Mouse (Mus musculus) intestine, embryonic 14.5 days (tissue): ENCODE data around the gene Zfp189. TPM values are rescaled to one million over a fixed set of nuclear protein-coding genes. Genes with fewer than 3 reads are reported as not detected.
A peak's percentile ranks its signal among the peaks of the same experiment; 100 is the strongest.

ENCODE experiments used
- ATAC-seq: fragments of 200-750 bp; cut with Nextera tagmentation; replicated peaks from 2 replicates; pipeline ENCODE4 v1.8.0; 2017; ENCODE audit warnings: low read depth, moderate number of reproducible peaks, moderate TSS enrichment, moderate library complexity; ENCODE audit not compliant: low FRiP score, low TSS enrichment
- DNase-seq: peaks from one replicate; pipeline ENCODE4 v3.0.0-alpha.2; 2018; ENCODE audit warnings: low spot score
- H3K27ac ChIP-seq: fragments of 300-500 bp; sonication (generic); 2 replicates; pipeline ENCODE4 v1.5.1; 2014; ENCODE audit warnings: low read depth, mild to moderate bottlenecking, control low read depth
- H3K27me3 ChIP-seq: fragments of 300-500 bp; sonication (generic); replicated peaks from 2 replicates; pipeline ENCODE4 v1.6.1; 2014; ENCODE audit warnings: low read length, control low read depth; ENCODE audit not compliant: control insufficient read depth, insufficient read depth
- H3K36me3 ChIP-seq: fragments of 300-500 bp; sonication (generic); 2 replicates; pipeline ENCODE4 v1.6.1; 2014; ENCODE audit warnings: low read length, control low read depth; ENCODE audit not compliant: control insufficient read depth, insufficient read depth
- H3K4me1 ChIP-seq: fragments of 300-500 bp; sonication (generic); replicated peaks from 2 replicates; pipeline ENCODE4 v1.6.1; 2014; ENCODE audit warnings: low read length, control low read depth, mixed read lengths; ENCODE audit not compliant: control insufficient read depth, insufficient read depth
- H3K4me2 ChIP-seq: fragments of 300-500 bp; sonication (generic); 2 replicates; pipeline ENCODE4 v1.6.1; 2014; ENCODE audit warnings: low read length
- H3K4me3 ChIP-seq: fragments of 300-500 bp; sonication (generic); 2 replicates; pipeline ENCODE4 v1.5.1; 2014; ENCODE audit warnings: low read depth, low read length, control low read depth, mixed read lengths
- H3K9ac ChIP-seq: fragments of 300-500 bp; sonication (generic); 2 replicates; pipeline ENCODE4 v1.6.1; 2014; ENCODE audit warnings: mild to moderate bottlenecking, low read length
- H3K9me3 ChIP-seq: fragments of 300-500 bp; sonication (generic); 2 replicates; pipeline ENCODE4 v1.6.1; 2016; ENCODE audit warnings: low read length, control low read depth; ENCODE audit not compliant: control insufficient read depth
- WGBS: fragments of 180-500 bp; shearing (Covaris S2); extraction: QIAGEN DNeasy Blood & Tissue Kit; methylation state at CpG from one replicate; pipeline ENCODE4 v1.1.7; 2014; 5-methylcytosine and 5-hydroxymethylcytosine counted together
- polyA plus RNA-seq: library from polyadenylated mRNA; unstranded; fragments of >200 nt; fragmentation: Nextera tagmentation; extraction: Ambion mirVana; gene quantifications from 2 replicates; pipeline ENCODE4 v1.2.1, GENCODE M21; 2014

Zfp189 gene
- polyA plus RNA-seq, 1 experiment from 2014 or later: 6.1 TPM

DNA sequence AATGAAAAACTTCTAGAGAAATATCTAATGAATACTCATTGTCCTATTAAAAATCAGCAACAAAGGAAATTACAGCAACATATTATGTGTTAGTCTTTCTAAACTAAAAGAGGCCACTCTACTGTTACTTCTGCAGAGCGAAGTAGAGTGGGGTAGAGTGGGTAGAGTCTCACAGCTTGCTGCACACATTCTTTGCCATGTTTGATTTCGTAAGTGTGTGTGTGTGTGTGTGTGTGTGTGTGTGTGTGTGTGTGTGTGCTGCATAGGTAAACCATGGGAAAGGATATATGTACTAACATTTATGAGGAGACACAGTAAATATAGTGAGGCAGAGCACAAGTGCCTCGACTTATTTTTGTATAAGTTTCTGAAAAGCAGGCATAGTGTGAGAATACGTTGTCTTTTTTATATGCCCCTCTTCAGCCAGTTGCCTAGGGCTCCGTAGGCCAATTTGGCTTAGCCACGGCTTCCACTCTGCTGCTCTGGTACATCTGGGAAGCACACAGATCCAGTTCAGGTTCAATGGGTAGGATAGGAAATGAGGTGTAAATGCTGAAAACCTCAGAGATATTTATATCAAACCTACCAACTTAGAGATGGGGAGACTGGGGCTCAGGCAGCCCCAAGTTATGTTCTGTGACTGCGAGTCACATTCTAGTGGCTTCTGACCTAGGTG lies 26.7 kb downstream of the Zfp189 start:
- Histone ChIP-seq H3K4me3 (no peak overlapping the region), H3K4me1 (no peaks in the 10 kb centered on the region), H3K27me3 (no peaks in the 10 kb centered on the region), H3K27ac (no peak overlapping the region), H3K36me3 (no peaks in the 10 kb centered on the region), H3K9me3 (no peaks in the 10 kb centered on the region), H3K4me2 (peak overlapping the region; percentile 38), H3K9ac (no peak overlapping the region)
- DNase-seq: no peak
- 78% methylated on average over 7 of the region's 7 CpGs for WGBS
- ATAC-seq: no peak

- 41% methylated on average over 3 of the region's 3 CpGs for WGBS
- DNase-seq: peak; percentile 54
- H3K9ac ChIP-seq: no peak within 1 kb of the TSS
- peak; percentile 73 for ATAC-seq
- no peaks in the 10 kb centered on the region for H3K4me1 ChIP-seq
- peak within 1 kb of the TSS; percentile 38 for H3K4me2 ChIP-seq
- H3K27me3 ChIP-seq: no peaks in the 10 kb centered on the region
- 0 out of 2 replicates have a peak within 1 kb of the TSS, but pooled peaks have one; percentile 2 for H3K4me3 ChIP-seq
- no peaks in the 10 kb centered on the region for H3K9me3 ChIP-seq
- no peak within 1 kb of the TSS for H3K27ac ChIP-seq
- H3K36me3 ChIP-seq: no peaks in the 10 kb centered on the region
These were observed 28.4 kb downstream of the Zfp189 start, which contains the start of gene Aldob for GRCm38 (mm10) chr4:49549383-49549782. Gene Aldob (minus strand): TSS chr4:49549546.

DNA sequence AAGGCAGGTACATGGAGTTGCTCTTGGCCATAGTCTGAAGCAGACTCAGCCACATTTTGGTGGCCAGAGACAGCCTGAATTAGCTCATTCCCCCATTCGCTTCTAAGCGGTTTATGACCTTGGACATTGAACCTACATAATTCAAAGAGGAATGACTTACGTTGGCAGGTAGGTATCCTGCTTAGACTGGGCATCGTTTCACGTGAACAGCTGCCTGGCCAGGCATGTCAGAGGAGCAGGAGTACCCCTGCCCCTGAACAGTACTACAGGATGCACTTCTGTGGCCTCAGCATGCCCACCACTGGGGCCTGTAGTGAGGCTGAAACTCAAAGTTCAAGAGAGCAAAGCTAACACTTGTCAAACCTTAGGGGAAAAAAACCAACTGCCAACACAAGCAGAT lies 32.4 kb downstream of the Zfp189 start:
- H3K27me3 ChIP-seq: no peaks in the 10 kb centered on the region
- no peaks in the 10 kb centered on the region for H3K4me1 ChIP-seq
- no peak overlapping the region for H3K9ac ChIP-seq
- no peaks in the 10 kb centered on the region for H3K36me3 ChIP-seq
- H3K4me3 ChIP-seq: no peak overlapping the region
- H3K4me2 ChIP-seq: no peak overlapping the region
- H3K27ac ChIP-seq: no peak overlapping the region
- ATAC-seq: no peak
- H3K9me3 ChIP-seq: no peaks in the 10 kb centered on the region
- 62% methylated on average over 5 of the region's 5 CpGs for WGBS
- no peak for DNase-seq

DNA sequence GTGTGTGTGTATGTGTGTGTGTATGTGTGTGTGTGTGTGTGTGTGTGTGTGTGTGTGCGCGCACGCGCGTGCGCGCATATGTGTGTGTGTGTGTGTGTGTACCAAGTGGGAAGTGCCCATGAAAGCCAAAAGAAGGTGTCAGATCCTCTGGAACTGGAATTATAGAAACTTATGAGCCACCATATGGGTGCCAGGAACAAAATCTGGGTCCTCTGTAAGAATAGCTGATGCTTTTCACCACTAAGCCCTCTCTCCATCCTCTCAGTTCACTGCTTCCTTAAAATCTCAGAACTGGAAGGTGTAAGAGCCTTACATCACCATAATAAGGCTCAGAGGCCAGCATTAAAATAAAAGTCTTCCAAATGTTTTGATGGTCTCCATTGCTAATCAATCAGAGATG lies 36.4 kb downstream of the Zfp189 start:
- no peak overlapping the region for H3K9ac ChIP-seq
- no peak overlapping the region for H3K27ac ChIP-seq
- ATAC-seq (no peak), DNase-seq (no peak)
- H3K27me3 ChIP-seq: no peaks in the 10 kb centered on the region
- 96% methylated on average over 7 of the region's 7 CpGs for WGBS
- no peaks in the 10 kb centered on the region for H3K4me1 ChIP-seq
- H3K9me3 ChIP-seq: no peaks in the 10 kb centered on the region
- no peak overlapping the region for H3K4me3 ChIP-seq
- H3K36me3 ChIP-seq: no peaks in the 10 kb centered on the region
- H3K4me2 ChIP-seq: no peak overlapping the region

GRCm38 (mm10) chr4:49558181-49558580 lies 37.2 kb downstream of the Zfp189 start:
- Histone ChIP-seq H3K9me3 (no peaks in the 10 kb centered on the region), H3K4me3 (no peak overlapping the region), H3K4me1 (no peaks in the 10 kb centered on the region), H3K36me3 (no peaks in the 10 kb centered on the region), H3K27me3 (no peaks in the 10 kb centered on the region), H3K9ac (no peak overlapping the region), H3K4me2 (no peak overlapping the region), H3K27ac (no peak overlapping the region)
- no peak for ATAC-seq
- WGBS: 65% methylated on average over 2 of the region's 2 CpGs
- no peak for DNase-seq

- Histone ChIP-seq H3K4me2 (no peak overlapping the region), H3K9me3 (no peaks in the 10 kb centered on the region), H3K4me3 (no peak overlapping the region), H3K27ac (no peak overlapping the region), H3K36me3 (no peaks in the 10 kb centered on the region), H3K4me1 (no peaks in the 10 kb centered on the region), H3K9ac (no peak overlapping the region), H3K27me3 (no peaks in the 10 kb centered on the region)
- WGBS: 69% methylated on average over 20 of the region's 20 CpGs
- ATAC-seq: 0 out of 2 replicates have a peak, but pooled peaks have one; percentile 50
- no peak for DNase-seq
These were observed 39.2 kb downstream of the Zfp189 start for GRCm38 (mm10) chr4:49559915-49560772.

DNA sequence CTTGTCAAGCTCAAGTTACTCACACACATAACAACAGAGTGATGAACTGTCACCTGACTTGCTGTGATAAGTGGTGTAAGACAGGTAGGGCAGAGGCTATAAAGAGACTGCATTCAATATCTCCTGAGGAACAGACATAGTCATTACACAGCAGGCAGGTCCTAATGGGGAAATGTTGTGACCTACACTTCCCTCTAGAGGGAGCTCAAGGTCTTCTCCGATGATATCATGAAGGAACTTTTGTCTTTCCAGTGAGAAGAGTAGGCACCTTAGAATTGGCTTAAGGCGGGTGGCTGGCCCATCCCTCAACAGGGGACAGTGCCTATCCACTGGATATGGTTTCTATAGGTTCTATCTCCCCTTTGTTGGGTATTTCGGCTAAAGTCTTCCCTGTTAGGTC lies 46.6 kb downstream of the Zfp189 start:
- H3K9me3 ChIP-seq: no peaks in the 10 kb centered on the region
- H3K4me1 ChIP-seq: no peaks in the 10 kb centered on the region
- 21% methylated on average over 3 of the region's 3 CpGs for WGBS
- H3K27ac ChIP-seq: no peak overlapping the region
- no peaks in the 10 kb centered on the region for H3K27me3 ChIP-seq
- no peaks in the 10 kb centered on the region for H3K36me3 ChIP-seq
- DNase-seq (peak; percentile 63), ATAC-seq (peak; percentile 83)
- no peak overlapping the region for H3K4me2 ChIP-seq
- H3K4me3 ChIP-seq: no peak overlapping the region
- H3K9ac ChIP-seq: no peak overlapping the region

- Histone ChIP-seq H3K27ac (no peak overlapping the region), H3K4me2 (no peak overlapping the region), H3K4me1 (no peaks in the 10 kb centered on the region), H3K9ac (no peak overlapping the region), H3K36me3 (no peaks in the 10 kb centered on the region), H3K4me3 (no peak overlapping the region), H3K27me3 (no peaks in the 10 kb centered on the region), H3K9me3 (no peaks in the 10 kb centered on the region)
- 86% methylated on average over 4 of the region's 4 CpGs for WGBS
- ATAC-seq (no peak), DNase-seq (no peak)
These were observed 51.2 kb downstream of the Zfp189 start for GRCm38 (mm10) chr4:49572194-49572593.
